Mouse (Mus musculus): ENCODE data around the gene Tnrc6a. TPM values are rescaled to one million over a fixed set of nuclear protein-coding genes. Genes with fewer than 3 reads are reported as not detected.

The Tnrc6a gene
- total RNA-seq, 1 experiment: 46.6 TPM

DNA sequence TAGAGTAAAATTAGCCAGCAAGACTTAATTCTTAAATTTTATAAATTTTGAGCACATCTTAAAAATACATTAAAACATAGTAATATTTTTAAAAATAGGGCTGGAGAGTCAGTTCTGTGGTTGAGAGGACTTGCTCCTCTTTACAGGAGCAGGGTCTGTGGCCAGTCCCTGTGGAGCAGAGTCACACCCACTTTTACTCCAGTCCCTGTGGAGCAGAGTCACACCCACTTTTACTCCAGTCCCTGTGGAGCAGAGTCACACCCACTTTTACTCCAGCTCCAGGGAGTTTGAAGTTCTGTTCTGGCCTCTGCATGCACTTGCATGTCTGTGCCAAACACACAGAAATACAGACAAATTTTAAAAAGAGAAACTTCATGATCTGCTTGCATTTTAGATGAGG, 53.5 kb downstream of the Tnrc6a start:
- no peak for TF ChIP-seq HCFC1 (IDR thresholded peaks at IDR 0.05; ENCODE audit: borderline replicate concordance, insufficient read depth, low read length)
- no peak for TF ChIP-seq ZC3H11A (IDR thresholded peaks at IDR 0.05; ENCODE audit: borderline replicate concordance, low read depth, low read length)
- no peak for TF ChIP-seq CHD2 (IDR thresholded peaks at IDR 0.05; ENCODE audit: low read depth, low read length)
- TF ChIP-seq MAFK (IDR thresholded peaks at IDR 0.05; ENCODE audit: insufficient read depth, low read depth, low read length): no peak
- TF ChIP-seq ZNF384 (IDR thresholded peaks at IDR 0.05; ENCODE audit: low read depth, low read length): no peak
- Histone ChIP-seq H3K27ac (ENCODE audit: insufficient read depth, low read depth, low read length, poor library complexity, severe bottlenecking) (no peak overlapping the region), H3K4me1 (ENCODE audit: control insufficient read depth in 2 of 2, insufficient read depth in 2 of 2, low read length in 2 of 2, poor library complexity in 1 of 2) (no peaks in the 10 kb centered on the region), H3K4me3 (ENCODE audit: insufficient read depth in 1 of 2, low read depth in 1 of 2, low read length in 2 of 2, poor library complexity in 1 of 2, severe bottlenecking in 1 of 2) (no peak overlapping the region), H3K9me3 (ENCODE audit: control insufficient read depth, insufficient read depth, low read depth, low read length) (no peaks in the 10 kb centered on the region), H3K36me3 (ENCODE audit: control insufficient read depth, insufficient read depth, low read length, poor library complexity, severe bottlenecking) (peaks cover 36% of the 10 kb centered on the region), H3K9ac (ENCODE audit: insufficient read depth, low read depth, low read length, poor library complexity, severe bottlenecking) (no peak overlapping the region)
- in situ Hi-C loops (cut with MboI; ENCODE audit: low sequenced_read_pairs in 2 of 2, unreplicated experiment in 2 of 2): no loop called here
- no peak for DNase-seq (ENCODE audit: low read depth, low spot score)

DNA sequence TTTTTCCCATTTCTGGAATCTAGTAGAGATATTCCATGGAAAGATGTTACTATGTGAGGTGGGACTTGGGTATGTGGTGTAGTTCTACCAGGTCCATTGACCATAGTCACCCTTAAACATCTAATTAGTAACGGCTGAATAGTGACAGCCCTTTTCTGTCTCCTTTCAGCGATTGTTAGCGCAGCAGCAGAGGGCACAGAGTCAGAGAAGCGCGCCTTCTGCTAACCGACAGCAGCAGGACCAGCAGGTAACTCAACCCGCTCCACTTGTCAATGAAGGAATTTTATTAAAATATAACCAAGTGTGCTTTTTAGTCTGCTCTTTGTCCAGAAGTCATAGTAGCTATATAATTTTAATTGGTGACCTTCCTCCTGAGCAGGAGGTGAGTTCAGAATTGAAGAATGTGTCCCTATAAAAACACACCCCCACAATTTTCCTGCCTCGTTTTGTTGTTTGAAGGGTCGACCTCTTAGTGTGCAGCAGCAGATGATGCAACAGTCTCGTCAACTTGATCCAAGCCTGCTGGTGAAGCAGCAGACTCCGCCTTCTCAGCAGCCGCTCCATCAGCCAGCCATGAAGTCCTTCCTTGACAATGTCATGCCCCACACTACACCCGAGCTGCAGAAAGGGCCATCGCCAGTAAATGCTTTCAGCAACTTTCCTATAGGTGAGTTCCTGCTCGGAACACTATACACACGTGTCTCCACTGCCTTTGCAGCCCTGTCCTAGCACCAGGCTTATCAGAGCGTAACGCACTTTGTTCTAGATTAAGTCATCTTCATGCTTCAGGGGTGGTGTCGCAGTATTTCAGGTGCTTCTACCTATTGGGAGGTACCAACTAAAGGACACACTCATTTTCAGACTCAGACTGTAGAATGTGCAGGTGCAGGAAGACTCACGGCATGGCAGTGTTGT, 58.4 kb downstream of the Tnrc6a start:
- in situ Hi-C loops (cut with MboI; ENCODE audit: low sequenced_read_pairs in 2 of 2, unreplicated experiment in 2 of 2): no loop called here
- Histone ChIP-seq H3K4me1 (ENCODE audit: control insufficient read depth in 2 of 2, insufficient read depth in 2 of 2, low read length in 2 of 2, poor library complexity in 1 of 2) (no peaks in the 10 kb centered on the region), H3K4me3 (ENCODE audit: insufficient read depth in 1 of 2, low read depth in 1 of 2, low read length in 2 of 2, poor library complexity in 1 of 2, severe bottlenecking in 1 of 2) (no peak overlapping the region), H3K36me3 (ENCODE audit: control insufficient read depth, insufficient read depth, low read length, poor library complexity, severe bottlenecking) (peaks cover 45% of the 10 kb centered on the region), H3K27ac (ENCODE audit: insufficient read depth, low read depth, low read length, poor library complexity, severe bottlenecking) (no peak overlapping the region), H3K9me3 (ENCODE audit: control insufficient read depth, insufficient read depth, low read depth, low read length) (no peaks in the 10 kb centered on the region), H3K9ac (ENCODE audit: insufficient read depth, low read depth, low read length, poor library complexity, severe bottlenecking) (no peak overlapping the region)
- no peak for DNase-seq (ENCODE audit: low read depth, low spot score)
- TF ChIP-seq HCFC1 (IDR thresholded peaks at IDR 0.05; ENCODE audit: borderline replicate concordance, insufficient read depth, low read length) (no peak), ZC3H11A (IDR thresholded peaks at IDR 0.05; ENCODE audit: borderline replicate concordance, low read depth, low read length) (no peak), CHD2 (IDR thresholded peaks at IDR 0.05; ENCODE audit: low read depth, low read length) (no peak), ZNF384 (IDR thresholded peaks at IDR 0.05; ENCODE audit: low read depth, low read length) (no peak), MAFK (IDR thresholded peaks at IDR 0.05; ENCODE audit: insufficient read depth, low read depth, low read length) (no peak)

DNA sequence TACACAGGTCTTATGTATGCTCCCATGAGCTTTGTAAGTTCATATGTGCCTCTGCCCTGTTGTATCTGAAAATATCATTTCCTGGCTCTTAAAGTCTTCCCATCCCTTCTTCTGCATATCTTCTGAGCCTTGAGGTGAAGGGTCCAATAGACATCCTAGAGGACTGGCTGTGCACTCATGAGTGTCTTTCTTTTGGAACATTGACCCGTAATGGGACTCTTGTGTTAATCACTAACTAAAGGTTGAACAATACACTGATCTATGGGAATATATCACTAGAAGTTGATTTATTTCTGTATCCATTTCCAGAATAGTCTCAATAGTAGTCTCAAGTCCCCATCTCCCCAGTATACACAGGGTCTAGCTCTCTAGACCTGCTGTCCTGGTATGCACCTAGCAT, 61.2 kb downstream of the Tnrc6a start:
- in situ Hi-C loops (cut with MboI; ENCODE audit: low sequenced_read_pairs in 2 of 2, unreplicated experiment in 2 of 2): no loop called here
- Histone ChIP-seq H3K27ac (ENCODE audit: insufficient read depth, low read depth, low read length, poor library complexity, severe bottlenecking) (no peak overlapping the region), H3K9me3 (ENCODE audit: control insufficient read depth, insufficient read depth, low read depth, low read length) (no peaks in the 10 kb centered on the region), H3K4me1 (ENCODE audit: control insufficient read depth in 2 of 2, insufficient read depth in 2 of 2, low read length in 2 of 2, poor library complexity in 1 of 2) (no peaks in the 10 kb centered on the region), H3K36me3 (ENCODE audit: control insufficient read depth, insufficient read depth, low read length, poor library complexity, severe bottlenecking) (peaks cover 58% of the 10 kb centered on the region), H3K9ac (ENCODE audit: insufficient read depth, low read depth, low read length, poor library complexity, severe bottlenecking) (no peak overlapping the region), H3K4me3 (ENCODE audit: insufficient read depth in 1 of 2, low read depth in 1 of 2, low read length in 2 of 2, poor library complexity in 1 of 2, severe bottlenecking in 1 of 2) (no peak overlapping the region)
- no peak for TF ChIP-seq ZC3H11A (IDR thresholded peaks at IDR 0.05; ENCODE audit: borderline replicate concordance, low read depth, low read length)
- TF ChIP-seq ZNF384 (IDR thresholded peaks at IDR 0.05; ENCODE audit: low read depth, low read length): no peak
- TF ChIP-seq MAFK (IDR thresholded peaks at IDR 0.05; ENCODE audit: insufficient read depth, low read depth, low read length): no peak
- no peak for DNase-seq (ENCODE audit: low read depth, low spot score)

DNA sequence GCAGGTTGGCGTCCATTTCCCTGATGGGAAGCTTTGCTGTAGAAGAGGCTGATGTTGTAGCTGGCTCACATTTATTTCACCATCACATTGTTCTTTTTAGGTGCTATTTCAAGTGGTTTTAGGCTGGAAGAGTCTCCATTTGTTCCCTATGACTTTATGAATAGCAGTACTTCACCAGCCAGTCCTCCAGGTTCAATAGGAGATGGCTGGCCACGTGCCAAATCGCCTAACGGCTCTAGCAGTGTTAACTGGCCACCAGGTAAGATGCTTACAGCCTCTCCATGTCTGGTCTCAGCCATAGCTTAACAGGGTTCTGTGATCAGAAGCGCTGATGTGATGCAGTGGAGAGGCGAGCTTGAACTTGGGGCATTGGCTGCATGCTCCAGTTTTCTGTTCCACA, 62.8 kb downstream of the Tnrc6a start:
- Histone ChIP-seq H3K9me3 (ENCODE audit: control insufficient read depth, insufficient read depth, low read depth, low read length) (no peaks in the 10 kb centered on the region), H3K4me3 (ENCODE audit: insufficient read depth in 1 of 2, low read depth in 1 of 2, low read length in 2 of 2, poor library complexity in 1 of 2, severe bottlenecking in 1 of 2) (no peak overlapping the region), H3K36me3 (ENCODE audit: control insufficient read depth, insufficient read depth, low read length, poor library complexity, severe bottlenecking) (peaks cover 50% of the 10 kb centered on the region), H3K4me1 (ENCODE audit: control insufficient read depth in 2 of 2, insufficient read depth in 2 of 2, low read length in 2 of 2, poor library complexity in 1 of 2) (no peaks in the 10 kb centered on the region), H3K9ac (ENCODE audit: insufficient read depth, low read depth, low read length, poor library complexity, severe bottlenecking) (no peak overlapping the region), H3K27ac (ENCODE audit: insufficient read depth, low read depth, low read length, poor library complexity, severe bottlenecking) (no peak overlapping the region)
- TF ChIP-seq ZNF384 (IDR thresholded peaks at IDR 0.05; ENCODE audit: low read depth, low read length) (no peak), HCFC1 (IDR thresholded peaks at IDR 0.05; ENCODE audit: borderline replicate concordance, insufficient read depth, low read length) (no peak), CHD2 (IDR thresholded peaks at IDR 0.05; ENCODE audit: low read depth, low read length) (no peak), ZC3H11A (IDR thresholded peaks at IDR 0.05; ENCODE audit: borderline replicate concordance, low read depth, low read length) (no peak), MAFK (IDR thresholded peaks at IDR 0.05; ENCODE audit: insufficient read depth, low read depth, low read length) (no peak)
- no peak for DNase-seq (ENCODE audit: low read depth, low spot score)
- in situ Hi-C loops (cut with MboI; ENCODE audit: low sequenced_read_pairs in 2 of 2, unreplicated experiment in 2 of 2): no loop called here

Measured in ES-E14 (cell line).